20 mouse cellular contexts compared by ENCODE assay signal in the genomic region with DNA sequence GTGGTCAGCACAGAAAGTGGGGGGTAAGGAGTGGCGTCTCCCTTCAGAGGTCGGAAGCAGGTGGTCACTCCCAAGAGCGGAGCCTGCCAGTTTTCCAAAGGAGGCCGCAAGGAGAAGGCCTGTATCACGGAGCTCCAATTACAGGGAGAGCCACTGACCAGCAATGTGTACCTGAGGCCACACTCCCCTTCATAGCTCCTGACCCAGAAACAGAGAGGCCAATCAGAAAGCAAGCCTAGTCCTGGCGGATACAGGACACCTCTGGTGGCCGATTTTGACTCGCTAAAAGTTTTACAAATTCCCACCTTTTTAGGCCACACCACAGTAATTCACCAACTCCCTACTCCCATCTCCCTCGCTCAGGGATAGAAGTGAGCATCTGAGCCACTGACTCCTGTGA. TPM values are rescaled to one million over a fixed set of nuclear protein-coding genes. Genes with fewer than 3 reads are reported as not detected.
DNase-seq lines count a peak whose midpoint lies in the region; ATAC-seq and TF ChIP-seq lines count a peak whose summit lies in the region.
"Had no signal": no experiment of that assay in that cellular context is flagged by ENCODE, and none has a peak within 500 bp of the region (broad histone marks: within the 10 kb centered on the region; RNA-seq: fewer than 3 reads in every experiment).

No protein-coding gene starts in this region.

- H3K4me2 ChIP-seq in kidney, postnatal 0 days (ENCODE audit: low read length): no peak overlapping the region
- H3K4me2 ChIP-seq: embryonic facial prominence, embryonic 12.5 days; heart, embryonic 13.5 days; hindbrain, embryonic 14.5 days had no signal

- 72% methylated on average over 9 of the region's 9 CpGs for WGBS in cerebellum, adult 2 months
- 46% methylated on average over 9 of the region's 9 CpGs for WGBS in kidney, postnatal 0 days

- no peaks in the 10 kb centered on the region for H3K27me3 ChIP-seq in cerebellum, adult 2 months (ENCODE audit: control insufficient read depth, insufficient read depth, low read length)
- no peaks in the 10 kb centered on the region; the same call in 1 of the 2 replicates for H3K27me3 ChIP-seq in kidney, postnatal 0 days (ENCODE audit: insufficient read depth, low read length)
- H3K27me3 ChIP-seq in E14TG2a.4 (ENCODE audit: insufficient read depth, low read length): peaks cover 38% of the 10 kb centered on the region
- H3K27me3 ChIP-seq: embryonic facial prominence, embryonic 12.5 days had no signal

- H3K36me3 ChIP-seq in kidney, postnatal 0 days (ENCODE audit: insufficient read depth, low read length): no peaks in the 10 kb centered on the region
- no peaks in the 10 kb centered on the region for H3K36me3 ChIP-seq in E14TG2a.4 (ENCODE audit: insufficient read depth, low read length)
- H3K36me3 ChIP-seq: embryonic facial prominence, embryonic 12.5 days; G1E; heart, embryonic 10.5 days; heart, embryonic 13.5 days had no signal

- no peak overlapping the region for H3K4me3 ChIP-seq in cerebellum, adult 2 months (replicated peaks; ENCODE audit: insufficient read depth, low read depth, low read length)
- H3K4me3 ChIP-seq in kidney, postnatal 0 days (replicated peaks; ENCODE audit: low read depth, low read length): no peak overlapping the region
- H3K4me3 ChIP-seq in E14TG2a.4 (replicated peaks; ENCODE audit: low read length): peak overlapping the region; percentile 39; the same call in 1 of the 2 replicates
- H3K4me3 ChIP-seq in layer of hippocampus, adult 2 months: no peak overlapping the region
- H3K4me3 ChIP-seq: embryonic facial prominence, embryonic 12.5 days; erythroblast, embryonic 14.5 days; gastrocnemius, adult 2 months; heart, adult 2 months; heart, embryonic 10.5 days; heart, embryonic 13.5 days had no signal

- H3K9ac ChIP-seq in kidney, postnatal 0 days (ENCODE audit: low read depth, low read length): no peak overlapping the region
- H3K9ac ChIP-seq: embryonic facial prominence, embryonic 12.5 days; forebrain, postnatal 0 days; heart, embryonic 13.5 days; hindbrain, embryonic 14.5 days had no signal

- no peak for TF ChIP-seq CTCF in cerebellum, adult 2 months (IDR thresholded peaks at IDR 0.05; ENCODE audit: borderline replicate concordance, insufficient read depth, low read depth, low read length)
- TF ChIP-seq CTCF in kidney, postnatal 0 days (IDR thresholded peaks at IDR 0.05; ENCODE audit: low read depth): no peak
- no peak for TF ChIP-seq CTCF in E14TG2a.4 (conservative IDR thresholded peaks at IDR 0.05; ENCODE audit: low read length)
- TF ChIP-seq CTCF in layer of hippocampus, adult 2 months (conservative IDR thresholded peaks at IDR 0.05): no peak

- ATAC-seq in cerebellum, adult (ENCODE audit: insufficient number of reproducible peaks, low FRiP score, low TSS enrichment): 0 out of 2 replicates have a peak, but pooled peaks have one; percentile 40
- ATAC-seq in kidney, postnatal 0 days (replicated peaks; ENCODE audit: low FRiP score, low read depth): no peak
- ATAC-seq: forebrain, embryonic 14.5 days; inflammation-experienced regulatory T-cells, adult 6 months had no signal

- H3K9me3 ChIP-seq in kidney, postnatal 0 days (replicated peaks; ENCODE audit: low read length): no peaks in the 10 kb centered on the region
- no peaks in the 10 kb centered on the region for H3K9me3 ChIP-seq in E14TG2a.4 (ENCODE audit: low read length)
- H3K9me3 ChIP-seq: embryonic facial prominence, embryonic 12.5 days; G1E; heart, embryonic 10.5 days; heart, embryonic 13.5 days had no signal

- no peak for DNase-seq in cerebellum, adult 2 months
- peak; percentile 84 for DNase-seq in heart, adult 11 months
- no peak for DNase-seq in heart, adult 18-20 months
- peak; percentile 8 for DNase-seq in kidney, postnatal 0 days (ENCODE audit: low spot score)
- DNase-seq in kidney, postnatal 36 days: no peak
- no peak for DNase-seq in layer of hippocampus, adult 2 months (ENCODE audit: low spot score in 2 of 2)

- no peak overlapping the region for H3K27ac ChIP-seq in cerebellum, adult 2 months (ENCODE audit: insufficient read depth, low read length)
- no peak overlapping the region for H3K27ac ChIP-seq in kidney, postnatal 0 days
- H3K27ac ChIP-seq in layer of hippocampus, adult 2 months: no peak overlapping the region
- H3K27ac ChIP-seq: embryonic facial prominence, embryonic 12.5 days; gastrocnemius, adult 2 months; heart, adult 2 months; heart, embryonic 10.5 days; heart, embryonic 13.5 days; hindbrain, embryonic 14.5 days; hindbrain, postnatal 0 days had no signal

- peaks cover 3% of the 10 kb centered on the region; the same call in 1 of the 2 replicates for H3K4me1 ChIP-seq in cerebellum, adult 2 months (ENCODE audit: control insufficient read depth, insufficient read depth, low read length)
- H3K4me1 ChIP-seq in kidney, postnatal 0 days (replicated peaks; ENCODE audit: insufficient read depth, low read length): no peaks in the 10 kb centered on the region
- peaks cover 8% of the 10 kb centered on the region; the same call in 1 of the 2 replicates for H3K4me1 ChIP-seq in E14TG2a.4 (replicated peaks; ENCODE audit: low read depth, low read length)
- H3K4me1 ChIP-seq: embryonic facial prominence, embryonic 12.5 days; heart, embryonic 10.5 days; heart, embryonic 13.5 days had no signal

- TF ChIP-seq POLR2A in cerebellum, adult 2 months (IDR thresholded peaks at IDR 0.05; ENCODE audit: borderline replicate concordance, insufficient read depth, low read length): no peak

RNA-seq across cellular contexts. Expression of a gene that starts 10.9 kb away (rescaled TPM):
- polyA plus RNA-seq in cerebellum, adult 2 months (2012; rRNA removed): 151 and 160 TPM in 2 replicates
- total RNA-seq in heart, adult 18-20 months (2021): 100 to 1,000 TPM in 1 of 2 experiments, 10 to 100 TPM in 1; 30.8 to 212 TPM
- 2.0 and 2.2 TPM in 2 replicates for polyA plus RNA-seq in kidney, postnatal 0 days (2015; fragmentation: Nextera tagmentation; extraction: Ambion mirVana)
- 100 to 1,000 TPM; 139 TPM for total RNA-seq in layer of hippocampus, adult 2 months (2021)

Comparison
In these comparisons a context has a peak if more than half of its experiments do, and no peak if none do; other contexts are left out.
1. DNase-seq: peak in heart, adult 11 months (single experiment) and kidney, postnatal 0 days (single experiment); none in cerebellum, adult 2 months (0 of 2), heart, adult 18-20 months (0 of 2), kidney, postnatal 36 days (0 of 2) and layer of hippocampus, adult 2 months (0 of 2).